Mouse (Mus musculus): ENCODE measurements around the gene Gm21860.
"Not testable (repeated sequence)": the region's sequence is repeated elsewhere in the genome, so short reads cannot be mapped to it uniquely, and the experiment has no call there.

Gm21860 gene

GRCm38 (mm10) chrY:90754721-90755120 lies at the start of gene Gm21860:
Gene Gm21860, minus strand, starts transcription at chrY:90754821.
- DNase-seq: not testable (repeated sequence)

- DNase-seq: not testable (repeated sequence)
Measured at GRCm38 (mm10) chrY:90784438-90784837, 29.8 kb upstream of the Gm21860 start, which contains the start of gene Gm47283. Gene Gm47283, plus strand, starts transcription at chrY:90784738.

DNA sequence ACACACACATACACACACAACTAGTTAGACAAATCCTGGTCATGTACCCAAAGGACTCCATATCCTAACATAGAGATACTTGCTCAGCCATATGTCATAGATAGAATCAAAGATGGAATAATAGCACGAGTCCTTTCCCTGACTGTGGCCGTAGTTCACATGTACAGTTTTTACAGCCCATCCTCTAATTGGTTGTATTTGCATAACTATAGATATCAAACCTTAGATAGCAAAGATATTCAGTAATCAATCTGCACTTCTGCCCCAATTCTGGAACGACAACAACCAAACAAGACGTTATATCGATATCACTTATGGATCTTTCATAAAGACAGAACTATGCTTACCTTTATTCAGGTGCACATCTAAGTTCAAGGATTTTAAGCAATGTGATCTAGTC lies 9.4 kb downstream of the Gm21860 start:
- DNase-seq: not testable (repeated sequence)

DNA sequence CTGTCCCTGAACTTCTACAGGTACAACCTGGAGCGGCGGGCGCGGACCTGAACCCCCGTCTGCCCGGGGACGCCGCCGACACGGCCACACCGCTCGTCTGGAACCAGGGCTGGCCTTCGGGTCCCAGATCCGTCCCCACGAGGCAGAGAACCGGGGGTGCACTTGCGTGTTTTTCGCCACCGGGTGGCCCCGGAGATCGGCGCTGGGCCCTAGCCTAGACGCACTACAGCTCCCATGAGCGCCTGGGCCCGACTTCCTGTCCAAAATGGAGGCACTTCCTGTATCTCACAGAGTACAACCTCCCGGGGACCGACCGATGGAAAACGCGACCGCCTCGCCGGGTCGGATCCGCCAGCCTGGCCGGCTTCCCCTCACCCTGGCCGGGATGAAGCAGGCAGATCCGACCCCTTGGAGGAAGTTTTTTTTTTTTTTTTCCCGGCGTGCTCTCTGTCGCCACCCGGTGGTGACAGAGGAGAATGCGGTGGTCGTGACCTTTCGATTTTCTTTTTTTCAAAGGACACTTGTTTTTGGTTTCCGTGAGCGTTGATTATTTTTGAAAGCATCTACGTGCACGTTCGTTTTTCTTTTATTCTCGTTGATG lies 10.1 kb downstream of the Gm21860 start:
- peak; percentile 93 to 96 for DNase-seq

- DNase-seq: peak in 1 of 2 experiments; percentile 38
Measured at GRCm38 (mm10) chrY:90743811-90744220, 10.8 kb downstream of the Gm21860 start.

- DNase-seq: peak; percentile 41
Measured at GRCm38 (mm10) chrY:90743053-90743810, 11.4 kb downstream of the Gm21860 start.

DNA sequence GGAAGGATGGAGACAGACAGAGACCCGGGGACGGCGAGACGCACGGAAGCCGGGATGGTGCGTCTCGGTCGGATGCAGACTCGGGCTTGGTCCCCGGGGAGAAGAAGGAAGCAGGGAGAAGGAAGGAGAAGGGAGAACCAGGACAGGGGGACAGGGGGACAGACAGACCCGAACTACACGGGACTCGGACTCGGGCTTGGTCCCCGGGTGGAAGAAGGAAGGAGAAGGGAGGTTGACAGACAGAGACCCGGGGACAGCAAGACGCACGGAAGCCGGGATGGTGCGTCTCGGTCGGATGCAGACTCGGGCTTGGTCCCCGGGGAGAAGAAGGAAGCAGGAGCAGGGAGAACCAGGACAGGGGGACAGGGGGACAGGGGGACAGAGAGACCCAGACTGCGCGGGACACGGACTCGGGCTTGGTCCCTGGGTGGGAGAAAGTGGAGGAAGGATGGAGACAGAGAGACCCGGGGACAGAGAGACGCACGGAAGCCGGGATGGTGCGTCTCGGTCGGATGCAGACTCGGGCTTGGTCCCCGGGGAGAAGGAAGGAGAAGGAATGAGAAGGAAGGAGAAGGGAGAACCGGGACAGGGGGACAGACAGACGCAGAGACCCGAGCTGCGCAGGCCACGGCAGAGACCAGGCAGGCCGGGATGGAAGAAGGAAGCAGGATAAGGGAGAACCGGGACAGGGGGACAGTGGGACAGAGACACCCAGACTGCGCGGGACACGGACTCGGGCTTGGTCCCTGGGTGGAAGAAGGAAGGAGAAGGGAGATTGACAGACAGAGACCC lies 12.2 kb downstream of the Gm21860 start:
- peak; percentile 23 to 41 for DNase-seq

DNA sequence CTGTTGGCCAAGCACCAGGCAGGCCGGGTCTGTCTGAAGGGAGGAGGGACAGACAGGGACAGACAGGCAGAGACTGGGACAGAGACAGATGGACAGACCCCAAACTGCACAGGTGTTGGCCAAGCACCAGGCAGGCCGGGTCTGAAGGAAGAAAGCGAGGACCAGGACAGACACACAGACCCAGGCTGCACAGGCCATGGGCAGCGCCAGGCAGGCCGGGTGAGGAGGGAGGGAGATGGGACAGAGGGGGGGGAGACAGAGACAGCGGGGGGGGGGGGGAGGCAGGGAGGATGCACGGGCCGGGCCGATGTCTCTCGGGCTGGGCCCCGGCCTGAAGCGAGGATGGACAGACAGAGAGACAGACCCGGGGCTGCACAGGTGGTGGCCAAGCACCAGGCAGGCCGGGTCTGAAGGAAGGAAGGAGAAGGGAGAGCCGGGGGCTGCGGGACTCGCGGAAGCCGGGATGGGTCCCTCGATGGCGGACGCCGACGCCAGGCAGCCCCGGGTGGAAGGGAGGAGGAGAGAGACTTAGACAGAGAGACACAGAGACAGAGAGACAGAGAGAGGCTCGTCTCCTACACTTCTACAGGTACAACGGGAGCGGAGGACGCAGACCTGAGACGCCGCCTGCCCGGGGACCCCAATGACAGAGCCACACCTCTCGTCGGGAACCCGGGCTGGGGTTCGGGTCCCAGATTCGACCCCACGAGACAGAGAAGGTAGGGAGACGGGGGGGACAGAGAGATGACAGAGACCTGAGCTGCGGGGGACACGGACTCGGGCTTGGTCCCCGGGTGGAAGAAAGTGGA lies 13.0 kb downstream of the Gm21860 start:
- DNase-seq: peak; percentile 44 to 56

DNA sequence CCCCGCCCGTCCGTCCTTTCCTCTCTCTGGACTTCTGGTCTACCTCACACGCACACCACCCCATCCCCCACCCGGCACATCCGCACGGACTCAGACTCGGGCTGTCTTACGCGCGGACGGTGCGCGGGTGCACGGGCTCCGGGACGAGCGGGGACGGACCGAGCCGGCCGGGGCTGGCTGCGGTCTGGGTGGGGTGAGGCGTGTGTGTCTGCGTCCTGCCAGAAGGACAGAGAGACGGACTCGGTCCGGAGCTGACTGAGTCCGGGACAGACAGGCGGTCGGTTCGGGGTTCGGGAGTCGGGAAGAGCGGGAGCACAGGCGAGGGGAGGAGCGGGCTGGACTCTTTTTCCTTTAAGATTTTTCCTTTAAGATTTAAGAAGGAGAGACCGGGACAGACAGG lies 13.6 kb downstream of the Gm21860 start:
- peak; percentile 46 to 52 for DNase-seq

GRCm38 (mm10) chrY:90740013-90740561 lies 14.5 kb downstream of the Gm21860 start:
- DNase-seq: peak; percentile 56 to 70

DNA sequence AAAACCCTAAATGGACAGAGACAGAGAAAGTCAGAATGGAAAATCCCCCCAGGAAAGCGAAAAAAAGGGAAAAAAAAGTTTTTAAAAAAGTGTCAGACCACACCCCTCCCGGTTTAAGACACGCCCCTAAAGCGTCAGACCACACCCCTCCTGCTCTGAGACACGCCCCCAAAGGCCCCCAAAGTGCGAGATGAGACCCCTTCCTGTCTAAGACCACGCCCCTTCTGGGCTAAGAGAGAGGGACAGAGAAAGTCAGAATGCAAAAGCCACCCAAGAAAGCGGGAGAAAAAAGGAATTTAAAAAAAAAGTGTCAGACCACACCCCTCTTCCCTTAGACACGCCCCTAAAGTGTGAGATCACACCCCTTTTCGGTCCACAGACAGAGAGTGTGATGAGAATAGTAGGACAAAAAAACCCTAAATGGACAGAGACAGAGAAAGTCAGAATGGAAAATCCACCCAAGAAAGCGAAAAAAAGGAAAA lies 15.0 kb downstream of the Gm21860 start:
- DNase-seq: peak; percentile 51 to 55

GRCm38 (mm10) chrY:90738841-90739530 lies 15.6 kb downstream of the Gm21860 start:
- DNase-seq: peak; percentile 43 to 61

- peak in 1 of 2 experiments; percentile 20 for DNase-seq
Measured at GRCm38 (mm10) chrY:90738431-90738680, 16.3 kb downstream of the Gm21860 start.

DNA sequence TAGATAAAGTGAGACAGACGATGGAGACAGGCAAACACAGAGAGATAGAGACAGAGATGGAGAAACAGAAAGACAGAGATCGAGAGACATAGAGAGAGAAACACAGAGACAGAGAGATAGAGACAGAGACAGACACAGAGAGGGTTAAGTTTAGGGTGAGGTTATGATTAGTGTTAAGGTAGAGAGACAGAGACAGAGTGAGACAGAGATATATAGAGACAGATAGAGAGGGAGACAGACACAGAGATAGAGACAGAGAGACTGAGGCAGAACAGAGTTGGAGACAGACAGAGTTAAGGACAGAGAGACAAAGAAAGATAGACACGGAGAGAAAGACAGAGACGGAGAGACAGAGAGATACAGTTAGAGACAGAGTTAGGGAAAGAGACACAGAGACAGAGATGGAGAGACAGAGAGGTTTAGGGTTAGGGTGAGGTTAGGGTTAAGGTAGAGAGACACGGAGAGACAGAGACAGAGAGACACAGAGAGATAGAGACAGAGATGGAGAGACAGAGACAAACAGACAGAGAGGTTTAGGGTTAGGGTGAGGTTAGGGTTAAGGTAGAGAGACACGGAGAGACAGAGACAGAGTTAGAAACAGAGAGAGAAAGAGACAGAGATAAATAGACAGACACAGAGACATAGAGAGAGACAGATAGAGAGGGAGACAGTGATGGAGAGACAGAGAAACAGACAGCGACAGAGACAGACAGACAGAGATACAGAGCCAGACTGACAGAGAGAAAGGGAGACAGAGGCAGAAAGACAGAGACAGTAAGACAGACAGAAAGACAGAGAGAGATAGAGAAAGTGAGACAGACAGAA lies 16.8 kb downstream of the Gm21860 start:
- DNase-seq: peak in 1 of 2 experiments; percentile 14

- DNase-seq: not testable (repeated sequence)
Measured at GRCm38 (mm10) chrY:90736217-90737000, 18.2 kb downstream of the Gm21860 start.

DNA sequence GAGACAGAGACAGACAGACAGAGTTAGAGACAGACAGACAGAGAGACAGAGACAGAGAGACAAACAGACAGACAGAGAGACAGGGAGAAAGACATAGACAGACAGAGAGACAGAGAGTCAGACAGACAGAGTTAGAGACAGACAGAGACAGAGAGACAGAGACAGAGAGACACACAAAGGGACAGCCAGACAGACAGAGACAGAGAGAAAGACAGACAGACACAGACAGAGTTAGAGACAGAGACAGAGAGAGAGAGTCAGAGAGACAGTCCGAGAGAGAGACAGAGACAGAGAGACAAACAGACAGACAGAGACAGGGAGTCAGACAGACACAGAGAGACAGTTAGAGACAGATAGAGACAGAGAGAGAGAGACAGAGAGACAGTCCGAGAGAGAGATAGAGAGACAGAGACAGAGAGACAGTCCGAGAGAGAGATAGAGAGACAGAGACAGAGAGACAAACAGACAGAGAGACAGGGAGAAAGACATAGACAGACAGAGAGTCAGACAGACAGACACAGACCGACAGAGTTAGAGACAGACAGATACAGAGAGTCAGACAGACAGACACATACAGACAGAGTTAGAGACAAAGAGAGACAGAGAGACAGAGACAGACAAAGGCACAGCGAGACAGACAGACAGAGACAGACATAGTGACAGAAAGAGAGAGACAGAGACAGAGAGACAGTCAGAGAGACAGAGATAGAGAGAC lies 19.3 kb downstream of the Gm21860 start:
- DNase-seq: not testable (repeated sequence)

DNA sequence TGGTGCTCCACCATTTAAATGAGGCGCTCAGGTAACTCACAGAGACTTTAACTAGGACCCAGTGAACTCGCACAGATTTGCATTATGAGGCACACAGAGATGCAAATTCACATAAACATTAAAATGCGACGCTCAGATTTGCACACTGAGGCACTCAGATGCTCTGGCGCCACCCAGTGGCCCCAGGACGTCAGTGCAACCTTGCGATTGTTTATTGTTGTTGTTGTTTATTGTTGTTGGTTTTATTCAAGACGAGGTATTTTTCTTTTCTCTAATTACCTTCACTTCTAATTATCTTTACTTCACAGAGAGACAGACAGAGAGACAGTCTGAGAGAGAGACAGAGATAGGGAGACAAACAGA lies 20.3 kb downstream of the Gm21860 start:
- peak; percentile 51 to 83 for DNase-seq

DNA sequence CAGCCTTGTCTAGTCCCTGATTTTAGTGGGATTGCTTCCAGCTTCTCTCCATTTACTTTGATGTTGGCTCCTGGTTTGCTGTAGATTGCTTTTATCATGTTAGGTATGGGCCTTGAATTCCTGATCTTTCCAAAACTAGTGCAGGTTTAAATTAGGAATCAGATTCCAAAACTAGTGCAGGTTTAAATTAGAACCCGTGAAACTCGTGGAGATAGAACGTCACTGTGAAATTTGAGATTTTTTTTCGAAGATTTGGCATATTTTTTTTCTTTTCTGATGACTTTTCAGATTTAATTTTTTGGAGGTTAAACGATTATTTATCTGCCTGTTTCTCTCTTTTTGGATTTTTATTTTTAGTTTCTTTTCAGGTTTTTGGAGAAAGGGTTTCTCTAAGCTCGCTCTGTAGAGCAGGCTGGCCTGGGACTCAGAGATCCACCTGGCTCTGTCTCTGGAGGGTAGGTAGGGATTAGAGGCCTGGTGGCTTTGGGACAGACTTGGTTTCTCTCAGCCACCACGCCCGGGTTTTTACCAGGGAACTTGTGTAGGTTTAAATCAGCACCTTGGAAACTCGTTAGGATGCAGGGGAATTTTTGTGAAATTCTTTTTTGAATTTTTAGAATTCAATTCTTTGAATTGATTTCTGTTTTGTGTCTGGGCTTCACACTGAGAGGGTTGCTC lies 20.8 kb downstream of the Gm21860 start:
- peak; percentile 27 to 29 for DNase-seq

- peak; percentile 57 to 78 for DNase-seq
Measured at GRCm38 (mm10) chrY:90732101-90732542, 22.5 kb downstream of the Gm21860 start.

Measured in cerebellum, adult 18-20 months (tissue).